Mouse (Mus musculus): ENCODE measurements around the gene Bmp6.
A peak's percentile ranks its signal among the peaks of the same experiment; 100 is the strongest.

The Bmp6 gene

GRCm38 (mm10) chr13:38344713-38345430 is at the start of gene Bmp6:
Gene Bmp6, plus strand, starts transcription at chr13:38345107.
- DNase-seq (ENCODE audit: low spot score) = no peak

DNA sequence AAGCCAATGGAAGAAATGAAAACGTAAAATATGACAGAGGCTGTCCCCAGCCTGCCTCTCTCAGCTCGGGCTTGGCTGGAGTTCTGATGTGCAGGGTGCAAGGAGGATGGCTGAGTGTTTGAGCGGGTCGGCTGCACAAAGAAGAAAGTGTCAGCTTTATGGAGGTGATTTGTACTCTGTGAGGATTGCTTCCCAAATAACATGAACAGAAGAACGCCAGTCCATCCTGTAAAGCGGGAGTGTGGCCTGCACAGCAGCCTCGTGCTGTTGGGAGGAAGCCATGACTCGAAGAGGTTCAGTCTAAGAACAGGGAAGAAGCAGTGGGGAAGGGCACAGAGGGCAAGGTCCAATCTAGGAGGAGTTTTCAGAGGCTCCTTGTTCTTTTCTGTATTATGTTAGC is 48.7 kb upstream of the Bmp6 start:
- DNase-seq (ENCODE audit: low spot score) = no peak

- no peak for DNase-seq (ENCODE audit: low spot score)
Observed at GRCm38 (mm10) chr13:38296601-38297000, 48.3 kb upstream of the Bmp6 start.

DNA sequence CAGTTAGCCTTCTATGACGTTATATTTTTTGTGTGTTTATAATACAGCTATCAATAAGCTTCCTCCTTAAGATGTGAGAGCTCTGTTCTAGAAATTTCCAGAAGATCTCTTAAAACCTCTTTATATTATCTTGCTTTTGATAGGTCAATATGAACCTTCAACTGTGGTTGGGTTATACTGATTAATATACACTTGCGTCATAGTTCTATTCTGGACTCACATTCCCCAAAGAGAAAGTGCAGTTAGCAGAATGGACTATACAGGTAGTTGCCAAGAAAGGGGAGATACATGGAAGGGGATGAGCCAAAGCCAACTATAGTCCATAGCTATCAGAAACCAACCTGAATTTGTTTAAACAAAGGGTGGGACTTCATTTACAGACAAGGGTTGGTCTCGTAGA is 33.8 kb upstream of the Bmp6 start:
- no peak for DNase-seq (ENCODE audit: low spot score)

DNA sequence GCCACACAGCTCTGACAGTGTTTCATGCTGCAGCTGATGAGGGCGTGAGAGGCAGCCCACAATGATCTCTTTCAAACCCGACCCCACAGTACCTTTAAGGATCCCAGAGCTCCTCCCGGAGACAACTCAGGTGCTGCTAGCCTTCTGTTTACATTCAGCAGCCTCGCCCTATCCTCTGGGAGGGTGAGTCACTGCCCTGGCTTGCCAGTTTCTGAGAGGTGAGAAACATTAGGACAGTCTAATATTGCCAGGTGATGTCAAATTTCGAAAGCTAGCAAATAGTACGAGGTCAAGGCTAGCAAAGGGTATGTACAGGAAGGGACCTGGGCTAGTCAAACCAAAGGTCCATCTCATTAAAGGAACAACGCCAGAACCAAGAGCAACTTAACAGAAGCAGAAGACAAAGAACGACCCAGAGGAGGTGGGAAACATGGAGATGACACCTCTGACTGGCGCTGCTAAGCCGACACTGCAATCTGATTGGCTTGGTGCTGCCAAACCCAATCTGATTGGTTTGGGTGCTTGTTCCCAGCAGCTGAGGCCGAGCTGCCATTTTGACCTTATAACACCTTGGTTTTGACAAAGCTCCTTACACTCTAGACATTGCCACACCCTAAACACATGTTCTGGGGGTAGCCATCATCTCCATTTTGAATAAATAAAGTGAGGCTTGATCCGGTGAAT is 32.4 kb upstream of the Bmp6 start:
- DNase-seq (ENCODE audit: low spot score) = no peak

GRCm38 (mm10) chr13:38314590-38314989 is 30.3 kb upstream of the Bmp6 start:
- DNase-seq (ENCODE audit: low spot score) = no peak

DNA sequence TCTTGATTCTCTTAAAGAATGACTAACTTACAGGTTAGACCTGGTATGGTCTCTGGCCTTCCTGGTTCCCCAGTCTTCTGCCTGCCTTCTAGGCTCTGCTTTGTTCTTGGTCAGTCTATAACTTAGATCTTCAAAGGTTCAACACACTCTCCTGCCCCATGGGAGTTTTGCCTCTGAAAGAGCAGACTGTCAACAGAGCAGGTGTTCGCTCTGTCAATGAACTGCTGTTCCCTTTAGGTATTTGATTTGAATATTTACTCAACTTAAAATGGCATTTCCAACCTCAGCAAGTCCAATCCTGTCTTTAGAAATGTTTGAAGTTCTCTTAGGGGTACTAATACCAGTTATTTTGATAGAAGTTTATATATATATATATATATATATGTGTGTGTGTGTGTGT is 26.5 kb upstream of the Bmp6 start:
- DNase-seq (ENCODE audit: low spot score) = no peak

GRCm38 (mm10) chr13:38320354-38320753 is 24.6 kb upstream of the Bmp6 start:
- peak; percentile 4 for DNase-seq (ENCODE audit: low spot score)

DNA sequence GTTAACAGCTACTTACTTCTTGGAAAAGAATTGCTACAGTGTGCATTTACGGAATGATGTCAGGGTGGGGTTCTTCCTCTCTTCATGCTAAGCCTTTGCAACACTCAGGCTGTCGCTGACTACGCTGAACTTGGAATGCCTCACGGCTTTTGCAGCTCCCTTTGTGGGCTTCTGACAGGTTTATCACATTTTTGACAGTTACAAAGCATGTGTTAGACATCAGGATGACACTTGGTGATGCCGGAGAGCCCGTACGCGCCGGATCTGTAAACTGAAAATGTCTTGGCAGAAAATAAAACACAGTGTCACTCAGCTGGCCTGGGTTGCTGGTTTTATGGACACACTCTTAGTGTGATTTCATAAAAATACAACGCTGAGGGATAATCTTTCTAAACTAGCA is 20.5 kb upstream of the Bmp6 start:
- no peak for DNase-seq (ENCODE audit: low spot score)

DNA sequence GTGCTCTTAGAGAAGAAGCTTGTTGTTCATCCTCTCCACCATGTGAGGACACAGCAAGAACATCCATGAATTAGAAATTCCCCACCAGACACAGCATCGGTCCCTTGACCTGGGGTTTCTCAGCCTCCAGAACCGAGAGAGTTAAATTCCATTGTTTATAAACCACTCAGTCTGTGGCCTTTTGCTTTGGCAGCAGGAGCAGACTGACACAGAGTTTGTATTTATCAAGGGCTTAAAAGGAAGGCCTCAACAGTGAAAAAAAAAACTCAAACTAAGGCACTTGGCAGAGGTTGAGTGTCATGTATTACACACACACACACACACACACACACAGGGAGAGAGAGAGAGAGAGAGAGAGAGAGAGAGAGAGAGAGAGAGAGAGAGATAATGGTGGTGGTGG is 17.5 kb upstream of the Bmp6 start:
- DNase-seq (ENCODE audit: low spot score) = no peak

GRCm38 (mm10) chr13:38333496-38333895 is 11.4 kb upstream of the Bmp6 start:
- no peak for DNase-seq (ENCODE audit: low spot score)

- DNase-seq (ENCODE audit: low spot score) = peak; percentile 66
Observed at GRCm38 (mm10) chr13:38342598-38342997, 2.3 kb upstream of the Bmp6 start.

DNA sequence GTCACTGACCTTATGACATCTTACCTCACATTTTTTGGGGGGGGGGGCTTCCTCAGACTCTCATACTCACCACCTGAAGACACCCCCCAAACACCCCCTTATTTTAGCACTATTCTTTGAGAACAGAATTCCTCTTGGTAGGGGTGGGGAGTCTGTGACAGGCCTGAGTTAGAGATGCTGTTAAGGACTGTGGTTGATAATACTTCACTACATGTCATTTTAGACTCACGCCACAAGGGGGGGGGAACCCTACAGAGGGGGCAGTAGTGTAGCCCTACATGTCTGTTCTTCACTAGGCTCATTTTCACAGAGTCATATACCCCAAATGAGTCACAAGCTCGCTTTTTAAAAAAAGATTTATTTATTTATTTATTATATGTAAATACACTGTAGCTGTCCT is 1.7 kb upstream of the Bmp6 start:
- no peak for DNase-seq (ENCODE audit: low spot score)

DNA sequence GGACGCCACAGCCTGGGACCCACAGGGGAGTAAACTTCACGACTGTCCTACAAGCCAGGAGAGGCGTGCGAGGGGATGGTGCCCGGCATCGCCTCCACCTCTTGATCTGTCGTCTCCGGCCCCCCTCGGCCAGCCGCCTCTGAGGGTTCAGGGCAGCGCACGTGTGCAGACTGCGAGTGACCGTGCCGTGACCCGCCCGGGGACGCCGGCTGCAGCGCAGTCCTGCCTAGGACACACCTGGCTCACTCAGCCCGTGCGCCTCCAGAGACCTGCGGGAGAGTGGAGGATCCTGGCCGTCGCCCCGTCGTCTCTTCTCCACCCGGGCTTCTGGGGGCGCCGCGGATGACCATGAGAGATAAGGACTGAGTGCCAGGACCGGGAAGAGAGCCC is 519 bp downstream of the Bmp6 start:
- DNase-seq (ENCODE audit: low spot score) = no peak

GRCm38 (mm10) chr13:38346096-38346915 is 1.4 kb downstream of the Bmp6 start:
- no peak for DNase-seq (ENCODE audit: low spot score)

GRCm38 (mm10) chr13:38347021-38347774 is 2.3 kb downstream of the Bmp6 start:
- no peak for DNase-seq (ENCODE audit: low spot score)

DNA sequence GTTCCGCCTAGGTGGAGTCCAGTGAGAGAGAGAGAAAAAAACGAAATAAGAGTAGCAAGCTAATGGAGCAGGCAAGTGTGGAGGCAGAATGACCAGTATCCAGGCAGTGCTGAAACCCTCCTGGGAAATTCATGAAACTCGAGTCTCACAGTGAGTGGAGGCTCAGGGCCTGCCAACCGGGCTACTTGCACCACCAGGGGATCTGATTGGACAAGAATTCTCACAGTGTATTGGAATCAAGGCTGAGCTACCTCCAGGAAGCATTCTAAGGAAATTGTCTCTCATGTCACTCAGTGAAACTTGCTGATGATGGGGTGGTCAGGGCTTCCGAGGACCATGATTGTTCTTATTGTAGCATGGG is 2.8 kb downstream of the Bmp6 start:
- peak; percentile 21 for DNase-seq (ENCODE audit: low spot score)

DNA sequence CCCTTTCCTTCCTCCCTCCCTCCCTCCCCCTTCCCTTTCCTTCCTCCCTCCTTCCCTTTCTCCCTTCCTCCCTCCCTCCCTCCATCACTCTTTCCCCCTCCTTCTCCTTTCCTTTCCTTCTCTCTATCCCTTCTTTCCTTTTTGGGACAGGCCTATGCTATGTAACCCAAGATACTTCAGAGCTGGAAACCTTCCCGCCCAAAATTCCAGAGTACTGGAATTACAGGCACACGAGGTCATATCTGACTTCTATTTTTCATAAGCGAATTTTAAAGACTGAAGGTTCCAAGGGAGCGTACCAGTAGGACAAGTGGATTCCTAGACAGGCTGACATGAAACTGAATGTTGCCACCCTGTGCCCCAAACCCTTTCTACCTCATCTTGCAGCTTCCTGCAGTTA is 4.1 kb downstream of the Bmp6 start:
- DNase-seq (ENCODE audit: low spot score) = no peak

GRCm38 (mm10) chr13:38349818-38350217 is 4.9 kb downstream of the Bmp6 start:
- no peak for DNase-seq (ENCODE audit: low spot score)

DNA sequence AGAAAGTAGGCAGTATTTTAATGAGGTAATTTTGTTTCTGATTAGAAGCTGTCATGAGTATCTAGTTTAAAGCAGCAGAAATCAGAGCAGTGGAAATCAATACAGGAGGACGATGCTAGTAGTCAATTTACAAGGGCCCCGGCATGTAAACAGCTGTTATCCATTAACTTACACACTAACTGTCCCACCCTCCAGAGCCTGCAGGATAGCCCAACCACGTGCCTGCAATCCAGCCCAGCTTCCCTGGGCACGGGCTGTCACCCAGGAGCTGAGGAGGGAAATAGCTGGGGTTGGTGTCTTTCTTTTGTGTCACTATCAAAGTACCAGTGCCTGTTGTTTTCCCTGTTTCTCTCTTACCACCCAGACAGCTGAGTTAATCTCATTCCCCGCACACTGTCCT is 7.1 kb downstream of the Bmp6 start:
- DNase-seq (ENCODE audit: low spot score) = no peak

DNA sequence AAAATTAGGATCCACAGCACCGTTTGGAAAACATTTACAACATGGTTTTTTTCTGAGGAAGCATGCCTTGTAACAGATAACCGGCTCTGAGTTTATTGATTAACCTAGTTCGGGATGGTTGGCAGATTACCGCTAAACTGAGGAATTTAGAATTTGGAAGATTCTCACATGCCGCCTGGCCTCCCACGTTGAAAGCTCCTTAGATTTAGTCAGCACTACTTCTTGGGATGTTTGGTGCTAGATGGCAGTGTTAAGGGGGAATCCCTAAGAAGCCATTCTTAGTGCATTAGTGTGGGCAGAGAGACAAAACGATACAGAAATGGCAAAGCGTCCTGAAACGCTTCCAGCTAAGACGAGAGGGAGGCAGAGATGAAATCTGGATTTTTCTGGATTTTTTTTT is 8.1 kb downstream of the Bmp6 start:
- no peak for DNase-seq (ENCODE audit: low spot score)
